Mouse (Mus musculus) E14TG2a.4 (cell line): ENCODE results near the gene Sh3d19.

Experiments
- CTCF ChIP-seq: conservative IDR thresholded peaks from 2 replicates; pipeline ENCODE4 v1.5.1; 2014; ENCODE audit warnings: low read length
- NANOG ChIP-seq: IDR thresholded peaks from 2 replicates; pipeline ENCODE4 v1.6.1; 2014; ENCODE audit warnings: borderline replicate concordance, low read length, mixed read lengths

DNA sequence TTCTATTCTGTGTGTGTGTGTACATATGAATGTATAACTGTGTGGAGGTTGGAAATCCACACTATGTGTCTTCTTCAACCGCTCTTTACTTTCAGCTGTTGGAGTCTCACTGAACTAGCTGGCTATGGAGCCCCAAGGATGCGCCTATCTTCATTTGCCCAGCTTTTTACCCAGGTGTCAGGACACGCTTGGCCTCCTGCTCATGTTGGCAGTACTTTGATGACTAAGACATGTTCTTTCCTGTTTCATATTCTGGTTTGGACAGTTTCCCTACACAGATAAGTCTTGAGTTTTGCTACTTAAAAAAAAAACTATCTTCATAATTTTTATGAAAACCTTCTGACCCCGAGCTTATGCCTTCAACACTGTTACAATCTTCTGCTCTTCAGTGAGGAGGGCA lies 5.4 kb upstream of the Sh3d19 start:
- TF ChIP-seq CTCF (no peak), NANOG (no peak)
